Mouse (Mus musculus) MEL (cell line): ENCODE results near the gene Gm15155. TPM values are rescaled to one million over a fixed set of nuclear protein-coding genes. Genes with fewer than 3 reads are reported as not detected.
"Not testable (repeated sequence)": the region's sequence is repeated elsewhere in the genome, so short reads cannot be mapped to it uniquely, and the experiment has no call there.

Experiments used
- DNase-seq: peaks from one replicate; pipeline ENCODE4 v3.0.0; 2011; ENCODE audit warnings: low read depth, low spot score
- H3K27ac ChIP-seq: 2 replicates; pipeline ENCODE4 v1.5.1; 2012; ENCODE audit warnings: low read depth, mild to moderate bottlenecking, control low read depth, low read length, moderate library complexity; ENCODE audit not compliant: control insufficient read depth
- H3K27me3 ChIP-seq, 2 experiments: fragments of 150-350 bp in 1 of 2; sonication (generic) in 1 of 2; 2 replicates each; pipeline ENCODE4 v1.6.1; 2012; ENCODE audit warnings: low read length in 2 of 2, mild to moderate bottlenecking in 2 of 2, improper control_type of control experiment in 1 of 2, moderate library complexity in 1 of 2; ENCODE audit not compliant: insufficient read depth in 2 of 2, control insufficient read depth in 1 of 2
- H3K36me3 ChIP-seq, 2 experiments: 2 replicates each; pipeline ENCODE4 v1.6.1; 2012 to 2014; ENCODE audit warnings: low read length in 2 of 2, improper control_type of control experiment in 1 of 2, inconsistent platforms in 1 of 2, mild to moderate bottlenecking in 1 of 2; ENCODE audit not compliant: insufficient read depth in 2 of 2, control insufficient read depth in 1 of 2
- H3K4me1 ChIP-seq, 2 experiments: fragments of 150-350 bp in 1 of 2; sonication (generic) in 1 of 2; 2 replicates each; pipeline ENCODE4 v1.6.1; 2012; ENCODE audit warnings: low read length in 2 of 2, improper control_type of control experiment in 1 of 2, mild to moderate bottlenecking in 1 of 2; ENCODE audit not compliant: insufficient read depth in 2 of 2, control insufficient read depth in 1 of 2
- H3K4me3 ChIP-seq, 2 experiments: fragments of 150-350 bp in 1 of 2; sonication (generic) in 1 of 2; 2 replicates each; pipeline ENCODE4 v1.5.1; 2012; ENCODE audit warnings: low read depth in 2 of 2, low read length in 2 of 2, mild to moderate bottlenecking in 2 of 2, moderate library complexity in 2 of 2, control low read depth in 1 of 2, improper control_type of control experiment in 1 of 2; ENCODE audit not compliant: control insufficient read depth in 1 of 2, insufficient read depth in 1 of 2
- H3K79me2 ChIP-seq: 2 replicates; pipeline ENCODE4 v1.6.1; 2012; ENCODE audit warnings: mild to moderate bottlenecking, low read length, moderate library complexity; ENCODE audit not compliant: control insufficient read depth, poor library complexity, insufficient read depth
- H3K9ac ChIP-seq: 2 replicates; pipeline ENCODE4 v1.6.1; 2012; ENCODE audit warnings: low read depth, mild to moderate bottlenecking, control low read depth, low read length, moderate library complexity; ENCODE audit not compliant: control insufficient read depth, poor library complexity, severe bottlenecking
- H3K9me3 ChIP-seq: fragments of 150-350 bp; sonication (generic); replicated peaks from 2 replicates; pipeline ENCODE4 v1.6.1; 2012; ENCODE audit warnings: mild to moderate bottlenecking, low read length, improper control_type of control experiment, moderate library complexity; ENCODE audit not compliant: insufficient read depth
- E2F4 ChIP-seq: IDR thresholded peaks from 2 replicates; pipeline ENCODE4 v1.6.1; 2011; ENCODE audit warnings: low read depth, low read length, improper control_type of control experiment, borderline replicate concordance
- EP300 ChIP-seq, 2 experiments: IDR thresholded peaks; 2 replicates each; pipeline ENCODE4 v1.6.1; 2011; ENCODE audit warnings: improper control_type of control experiment in 2 of 2, low read length in 2 of 2, low read depth in 1 of 2, mild to moderate bottlenecking in 1 of 2
- GABPA ChIP-seq: IDR thresholded peaks from 2 replicates; pipeline ENCODE4 v1.6.1; 2012; ENCODE audit warnings: low read depth, mild to moderate bottlenecking, inconsistent platforms, low read length, improper control_type of control experiment, moderate library complexity
- GATA1 ChIP-seq: IDR thresholded peaks from 2 replicates; pipeline ENCODE4 v1.6.1; 2011; ENCODE audit warnings: low read depth, low read length, improper control_type of control experiment
- HCFC1 ChIP-seq: IDR thresholded peaks from 2 replicates; pipeline ENCODE4 v1.6.1; 2012; ENCODE audit warnings: low read depth, mild to moderate bottlenecking, inconsistent platforms, low read length, improper control_type of control experiment, moderate library complexity
- KAT2A ChIP-seq: conservative IDR thresholded peaks from 2 replicates; pipeline ENCODE4 v1.6.1; 2012; ENCODE audit warnings: low read depth, low read length, improper control_type of control experiment, inconsistent platforms
- MAFK ChIP-seq: IDR thresholded peaks from 2 replicates; pipeline ENCODE4 v1.6.1; 2011; ENCODE audit warnings: low read depth, mild to moderate bottlenecking, low read length, improper control_type of control experiment, borderline replicate concordance
- MEF2A ChIP-seq: IDR thresholded peaks from 2 replicates; pipeline ENCODE4 v1.6.1; 2014; ENCODE audit warnings: low read depth, mild to moderate bottlenecking, inconsistent platforms, low read length, improper control_type of control experiment; ENCODE audit not compliant: poor library complexity, insufficient replicate concordance, severe bottlenecking; ENCODE audit errors: extremely low read depth
- NRF1 ChIP-seq: IDR thresholded peaks from 2 replicates; pipeline ENCODE4 v1.6.1; 2014; ENCODE audit warnings: low read depth, mild to moderate bottlenecking, inconsistent platforms, low read length, improper control_type of control experiment, moderate library complexity; ENCODE audit not compliant: poor library complexity, insufficient read depth, severe bottlenecking
- TAL1 ChIP-seq: IDR thresholded peaks from 2 replicates; pipeline ENCODE4 v1.6.1; 2012; ENCODE audit warnings: mild to moderate bottlenecking, inconsistent platforms, low read length, moderate library complexity, mixed read lengths
- TCF12 ChIP-seq: IDR thresholded peaks from 2 replicates; pipeline ENCODE4 v1.6.1; 2014; ENCODE audit warnings: low read depth, mild to moderate bottlenecking, inconsistent platforms, low read length, improper control_type of control experiment, moderate library complexity
- USF2 ChIP-seq, 2 experiments: IDR thresholded peaks; 2 replicates each; pipeline ENCODE4 v1.6.1; 2011 to 2012; ENCODE audit warnings: improper control_type of control experiment in 2 of 2, low read length in 2 of 2, borderline replicate concordance in 1 of 2, inconsistent platforms in 1 of 2, low read depth in 1 of 2, mild to moderate bottlenecking in 1 of 2; ENCODE audit not compliant: insufficient read depth in 1 of 2
- ZC3H11A ChIP-seq: IDR thresholded peaks from 2 replicates; pipeline ENCODE4 v1.6.1; 2012; ENCODE audit warnings: low read depth, mild to moderate bottlenecking, inconsistent platforms, low read length, improper control_type of control experiment
- ZKSCAN1 ChIP-seq: IDR thresholded peaks from 2 replicates; pipeline ENCODE4 v1.6.1; 2012; ENCODE audit warnings: low read depth, mild to moderate bottlenecking, inconsistent platforms, low read length, improper control_type of control experiment, moderate library complexity
- ZNF384 ChIP-seq: IDR thresholded peaks from 2 replicates; pipeline ENCODE4 v1.6.1; 2012; ENCODE audit warnings: low read depth, mild to moderate bottlenecking, inconsistent platforms, low read length, improper control_type of control experiment
- polyA plus RNA-seq, 2 experiments: library from polyadenylated mRNA; stranded (reverse) in 1 of 2; unstranded in 1 of 2; fragments of >175 nt in 1 of 2; fragments of >200 nt in 1 of 2; gene quantifications; 2 replicates each; pipeline versions ENCODE4 v1.2.1 to v1.2.4; 2012; ENCODE audit warnings: low replicate concordance in 2 of 2, low read depth in 1 of 2; ENCODE audit not compliant: insufficient read length in 2 of 2, insufficient read depth in 1 of 2, missing spikeins in 1 of 2
- total RNA-seq: library from RNA; depleted of rRNA; stranded (reverse); fragments of 300-350 nt; gene quantifications from 2 replicates; pipeline ENCODE4 v1.2.3, GENCODE M21; 2012; rRNA removed

Gene Gm15155
- total and polyA plus RNA-seq, 3 experiments, result not detected

- Histone ChIP-seq H3K27ac (no peak overlapping the region), H3K4me3 (no peak overlapping the region), H3K36me3 (no peaks in the 10 kb centered on the region), H3K27me3 (no peaks in the 10 kb centered on the region), H3K9me3 (no peaks in the 10 kb centered on the region), H3K79me2 (no peaks in the 10 kb centered on the region), H3K9ac (no peak overlapping the region), H3K4me1 (no peaks in the 10 kb centered on the region)
- TF ChIP-seq GATA1 (no peak), ZC3H11A (no peak), EP300 (IDR thresholded peaks at IDR 0.05; ENCODE audit: low read depth in 1 of 2, low read length in 2 of 2) (no peak), GABPA (no peak), TCF12 (no peak), MEF2A (no peak), ZKSCAN1 (no peak), USF2 (IDR thresholded peaks at IDR 0.05; ENCODE audit: borderline replicate concordance in 1 of 2, insufficient read depth in 1 of 2, low read depth in 1 of 2, low read length in 2 of 2) (no peak), TAL1 (no peak), NRF1 (no peak), MAFK (no peak), E2F4 (no peak), KAT2A (no peak), ZNF384 (no peak), HCFC1 (no peak)
- DNase-seq, result no peak
These were observed 547.0 kb downstream of the Gm15155 start for GRCm38 (mm10) chrX:156171587-156171986.

- H3K79me2 ChIP-seq, result not testable (repeated sequence)
These were observed 679.3 kb downstream of the Gm15155 start for GRCm38 (mm10) chrX:156303806-156304205.

More at GRCm38 (mm10) chrX:156303806-156304205, 679.3 kb downstream of the Gm15155 start:
- not testable (repeated sequence) for H3K27ac ChIP-seq, H3K36me3 ChIP-seq, DNase-seq, H3K4me3 ChIP-seq, H3K27me3 ChIP-seq, H3K9ac ChIP-seq, H3K9me3 ChIP-seq, H3K4me1 ChIP-seq

Other genes with a start within 250 kb of the Gm15155 start
- gene Ptchd1, start 927 bp upstream of the Gm15155 start, total RNA-seq, result not detected in 2 replicates
- not detected for gene Ptchd1, start 927 bp upstream of the Gm15155 start, polyA plus RNA-seq